27 mouse cellular contexts compared by ENCODE assay signal in genomic region chr1:187902176-187902575, GRCm38 (mm10).
DNase-seq lines count a peak whose midpoint lies in the region; ATAC-seq and TF ChIP-seq lines count a peak whose summit lies in the region.
"Had no signal": no experiment of that assay in that cellular context is flagged by ENCODE, and none has a peak within 500 bp of the region (broad histone marks: within the 10 kb centered on the region; RNA-seq: fewer than 3 reads in every experiment).

No protein-coding gene starts in this region.

- TF ChIP-seq POLR2A in kidney, adult 2 months (IDR thresholded peaks at IDR 0.05; ENCODE audit: low read depth, low read length), result no peak

- H3K36me3 ChIP-seq in kidney, adult 2 months (ENCODE audit: control insufficient read depth, insufficient read depth, low read length), result no peaks in the 10 kb centered on the region
- no peaks in the 10 kb centered on the region for H3K36me3 ChIP-seq in neural tube, embryonic 15.5 days
- H3K36me3 ChIP-seq: heart, embryonic 10.5 days; hindbrain, embryonic 13.5 days; limb, embryonic 10.5 days; limb, embryonic 15.5 days; liver, embryonic 15.5 days; neural tube, embryonic 12.5 days had no signal

- no peak overlapping the region for H3K4me3 ChIP-seq in kidney, adult 2 months (ENCODE audit: insufficient read depth, low read depth, low read length)
- no peak overlapping the region for H3K4me3 ChIP-seq in neural tube, embryonic 15.5 days (replicated peaks)
- H3K4me3 ChIP-seq: forebrain, embryonic 13.5 days; heart, embryonic 10.5 days; hindbrain, embryonic 13.5 days; limb, embryonic 10.5 days; limb, embryonic 15.5 days; liver, embryonic 15.5 days; neural tube, embryonic 12.5 days had no signal

- no peak overlapping the region for H3K9ac ChIP-seq in neural tube, embryonic 15.5 days (replicated peaks)
- H3K9ac ChIP-seq: forebrain, embryonic 13.5 days; hindbrain, embryonic 13.5 days; limb, embryonic 15.5 days; liver, embryonic 15.5 days; neural tube, embryonic 12.5 days had no signal

- no peaks in the 10 kb centered on the region for H3K9me3 ChIP-seq in neural tube, embryonic 15.5 days (replicated peaks)
- H3K9me3 ChIP-seq: forebrain, embryonic 13.5 days; heart, embryonic 10.5 days; hindbrain, embryonic 13.5 days; limb, embryonic 10.5 days; limb, embryonic 15.5 days; liver, embryonic 15.5 days; neural tube, embryonic 12.5 days had no signal

- no peak for ATAC-seq in neural tube, embryonic 15.5 days (ENCODE audit: low FRiP score)
- ATAC-seq in megakaryocyte, adult 5-6 weeks (ENCODE audit: poor library complexity, severe bottlenecking), result no peak
- ATAC-seq: CD4-positive, CD25-positive, alpha-beta regulatory T cell, adult 4 months; forebrain, embryonic 13.5 days; intestine, embryonic 16.5 days; midbrain, embryonic 16.5 days had no signal

- H3K27me3 ChIP-seq in kidney, adult 2 months (replicated peaks; ENCODE audit: control insufficient read depth, insufficient read depth, low read length), result no peaks in the 10 kb centered on the region
- no peaks in the 10 kb centered on the region for H3K27me3 ChIP-seq in neural tube, embryonic 15.5 days (replicated peaks)
- H3K27me3 ChIP-seq: forebrain, embryonic 13.5 days; hindbrain, embryonic 13.5 days; limb, embryonic 15.5 days; liver, embryonic 15.5 days; neural tube, embryonic 12.5 days had no signal

- H3K4me2 ChIP-seq in neural tube, embryonic 15.5 days, result no peak overlapping the region
- H3K4me2 ChIP-seq: forebrain, embryonic 13.5 days; hindbrain, embryonic 13.5 days; limb, embryonic 15.5 days; liver, embryonic 15.5 days; midbrain, embryonic 11.5 days; neural tube, embryonic 12.5 days had no signal

- H3K4me1 ChIP-seq in kidney, adult 2 months (ENCODE audit: control insufficient read depth, insufficient read depth, low read length), result peaks cover 6% of the 10 kb centered on the region; the same call in 1 of the 2 replicates
- no peaks in the 10 kb centered on the region for H3K4me1 ChIP-seq in neural tube, embryonic 15.5 days
- H3K4me1 ChIP-seq: forebrain, embryonic 13.5 days; limb, embryonic 15.5 days; liver, embryonic 15.5 days; neural tube, embryonic 12.5 days had no signal

- WGBS in kidney, adult 2 months, result 26% methylated on average over 3 of the region's 3 CpGs
- 34% methylated on average over 3 of the region's 3 CpGs for WGBS in neural tube, embryonic 15.5 days

- H3K27ac ChIP-seq in kidney, adult 2 months (ENCODE audit: insufficient read depth, low read depth, low read length), result no peak overlapping the region
- H3K27ac ChIP-seq in neural tube, embryonic 15.5 days (replicated peaks), result no peak overlapping the region
- H3K27ac ChIP-seq: forebrain, embryonic 13.5 days; heart, embryonic 10.5 days; hindbrain, embryonic 13.5 days; limb, embryonic 10.5 days; limb, embryonic 15.5 days; liver, embryonic 15.5 days; neural tube, embryonic 12.5 days had no signal

- TF ChIP-seq CTCF in kidney, adult 2 months (conservative IDR thresholded peaks at IDR 0.05; ENCODE audit: insufficient read depth, insufficient read length, low read depth, low read length), result no peak

- DNase-seq in kidney, adult 2 months, result peak; percentile 31
- no peak for DNase-seq in kidney, postnatal 10 days
- DNase-seq in lung, adult 18-20 months, result peak; percentile 15 to 31
- no peak for DNase-seq in lung, postnatal 25 days (ENCODE audit: low spot score)
- peak; percentile 16 for DNase-seq in neural tube, embryonic 10.5 days (ENCODE audit: extremely low spot score, low spot score)
- DNase-seq in mesoderm, embryonic 11.5 days (ENCODE audit: low read depth, low spot score), result peak; percentile 41
- DNase-seq: adrenal gland, postnatal 25 days; cerebellum, adult 11-12 months; cerebellum, adult 9-11 months; gastrocnemius, postnatal 14 days; heart, postnatal 4 days; layer of hippocampus, postnatal 36 days; right cerebral cortex, postnatal 4 days; thymus, postnatal 4 days had no signal

Comparison
In these comparisons a context has a peak if more than half of its experiments do, and no peak if none do; other contexts are left out.
1. DNase-seq: peak in kidney, adult 2 months (single experiment), lung, adult 18-20 months (2 of 2), neural tube, embryonic 10.5 days (single experiment) and mesoderm, embryonic 11.5 days (single experiment); none in kidney, postnatal 10 days (single experiment) and lung, postnatal 25 days (single experiment).